Comparison of ENCODE assay signal across 33 mouse cellular contexts in the genomic region with DNA sequence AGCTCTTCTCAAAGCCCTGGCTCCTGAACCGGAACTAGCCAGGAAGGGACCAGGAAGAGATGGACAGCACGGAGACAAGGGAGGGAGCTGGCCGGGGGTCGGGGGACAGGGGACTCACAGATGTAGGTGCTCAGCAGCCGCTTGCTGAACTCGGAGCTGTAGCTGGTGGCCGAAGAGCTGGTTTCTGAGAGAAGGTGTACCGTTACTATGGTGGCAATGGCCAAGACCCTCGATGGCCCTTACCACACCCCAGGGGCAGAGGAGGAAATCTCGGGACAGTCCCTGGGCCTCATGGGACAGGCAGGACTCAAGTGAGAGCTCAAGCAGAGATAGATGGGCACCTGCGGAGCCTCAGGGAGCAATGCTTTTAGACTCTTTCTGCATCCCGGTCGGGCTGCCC. TPM values are rescaled to one million over a fixed set of nuclear protein-coding genes. Genes with fewer than 3 reads are reported as not detected.
"Had no signal": no experiment of that assay in that cellular context is flagged by ENCODE, and none has a peak within 500 bp of the region (broad histone marks: within the 10 kb centered on the region; RNA-seq: fewer than 3 reads in every experiment).

No protein-coding gene starts in this region.

- H3K27me3 ChIP-seq: limb, embryonic 12.5 days; limb, embryonic 13.5 days; limb, embryonic 15.5 days; liver, embryonic 12.5 days; liver, embryonic 13.5 days; liver, embryonic 15.5 days; lung, embryonic 15.5 days; megakaryocyte, embryonic 14.5 days; midbrain, embryonic 12.5 days; midbrain, embryonic 13.5 days; midbrain, embryonic 15.5 days; neural tube, embryonic 12.5 days had no signal

- H3K9me3 ChIP-seq: limb, embryonic 10.5 days; limb, embryonic 12.5 days; limb, embryonic 13.5 days; limb, embryonic 15.5 days; liver, embryonic 12.5 days; liver, embryonic 13.5 days; liver, embryonic 15.5 days; lung, embryonic 15.5 days; megakaryocyte, embryonic 14.5 days; midbrain, embryonic 10.5 days; midbrain, embryonic 12.5 days; midbrain, embryonic 13.5 days; midbrain, embryonic 15.5 days; neural tube, embryonic 12.5 days had no signal

- DNase-seq: left cerebral cortex, postnatal 4 days; liver; liver, embryonic 13.5 days; lung, adult 18-20 months; lung, adult 2 months; lung, embryonic 14.5 days; lung, postnatal 10 days; lung, postnatal 14 days; lung, postnatal 36 days; lung, postnatal 4 days; midbrain, embryonic 14.5 days had no signal

- H3K4me1 ChIP-seq: limb, embryonic 12.5 days; limb, embryonic 13.5 days; midbrain, embryonic 12.5 days; midbrain, embryonic 13.5 days; midbrain, embryonic 15.5 days; neural tube, embryonic 12.5 days had no signal

- H3K9ac ChIP-seq: limb, embryonic 12.5 days; limb, embryonic 13.5 days; limb, embryonic 15.5 days; liver, embryonic 12.5 days; liver, embryonic 13.5 days; liver, embryonic 14.5 days; liver, embryonic 15.5 days; lung, embryonic 14.5 days; lung, embryonic 15.5 days; midbrain, embryonic 12.5 days; midbrain, embryonic 13.5 days; midbrain, embryonic 15.5 days; neural tube, embryonic 12.5 days had no signal

- H3K27ac ChIP-seq: left cerebral cortex, adult 2 months; limb, embryonic 10.5 days; limb, embryonic 12.5 days; limb, embryonic 13.5 days; limb, embryonic 15.5 days; liver, embryonic 12.5 days; liver, embryonic 13.5 days; liver, embryonic 14.5 days; liver, embryonic 15.5 days; lung, embryonic 15.5 days; macrophage; midbrain, embryonic 10.5 days; midbrain, embryonic 12.5 days; midbrain, embryonic 13.5 days; midbrain, embryonic 15.5 days; neural tube, embryonic 12.5 days had no signal

- H3K4me3 ChIP-seq: left cerebral cortex, adult 2 months; limb, embryonic 10.5 days; limb, embryonic 12.5 days; limb, embryonic 13.5 days; limb, embryonic 15.5 days; liver, embryonic 12.5 days; liver, embryonic 13.5 days; liver, embryonic 15.5 days; lung, embryonic 15.5 days; megakaryocyte, embryonic 14.5 days; midbrain, embryonic 10.5 days; midbrain, embryonic 12.5 days; midbrain, embryonic 13.5 days; midbrain, embryonic 15.5 days; myocyte; neural tube, embryonic 12.5 days had no signal

- H3K4me2 ChIP-seq: limb, embryonic 12.5 days; limb, embryonic 13.5 days; limb, embryonic 15.5 days; liver, embryonic 12.5 days; liver, embryonic 13.5 days; liver, embryonic 15.5 days; lung, embryonic 14.5 days; lung, embryonic 15.5 days; midbrain, embryonic 11.5 days; midbrain, embryonic 12.5 days; midbrain, embryonic 13.5 days; midbrain, embryonic 15.5 days; neural tube, embryonic 12.5 days had no signal

- ATAC-seq: liver, embryonic 12.5 days; lung, postnatal 0 days; midbrain, embryonic 13.5 days; midbrain, embryonic 15.5 days; midbrain, embryonic 16.5 days had no signal

RNA-seq across cellular contexts. Expression of a gene that starts 11.7 kb away (rescaled TPM):
- polyA plus RNA-seq: limb, embryonic 12.5 days; liver, adult 2 months; liver, embryonic 12.5 days; liver, embryonic 13.5 days; liver, embryonic 15.5 days; liver, embryonic 16.5 days; lung, embryonic 14.5 days; lung, postnatal 0 days; macrophage had no signal

RNA-seq across cellular contexts. Expression of a gene that starts 42.8 kb away (rescaled TPM):
- polyA plus RNA-seq: macrophage had no signal

RNA-seq across cellular contexts. Expression of a gene that starts 54.5 kb away (rescaled TPM):
- polyA plus RNA-seq: macrophage had no signal
